Mouse (Mus musculus) adrenal gland, postnatal 0 days (tissue): ENCODE results near the gene Slc45a3. TPM values are rescaled to one million over a fixed set of nuclear protein-coding genes. Genes with fewer than 3 reads are reported as not detected.

Experiments
- polyA plus RNA-seq: library from polyadenylated mRNA; unstranded; fragments of >200 nt; fragmentation: Nextera tagmentation; extraction: Ambion mirVana; gene quantifications from 2 replicates; pipeline ENCODE4 v1.2.1, GENCODE M21; 2015

Slc45a3 gene
- polyA plus RNA-seq: 3.8 and 10.4 TPM in 2 replicates

GRCm38 (mm10) chr1:131962606-131963084 is at the start of gene Slc45a3:
TSS of gene Slc45a3 (plus strand) at chr1:131962967.

GRCm38 (mm10) chr1:132007282-132007815 is 44.6 kb downstream of the Slc45a3 start, which contains the start of gene Elk4:
TSS of gene Elk4 (plus strand) at chr1:132007607.

Other genes starting within 250 kb of the Slc45a3 start
- gene Slc26a9, start 218.9 kb upstream of the Slc45a3 start, polyA plus RNA-seq: 0.06 TPM in 1 of 2 replicates, not detected in the other
- 2.7 and 8.9 TPM in 2 replicates for gene Pm20d1, start 165.6 kb upstream of the Slc45a3 start, polyA plus RNA-seq
- gene Slc41a1, start 135.5 kb upstream of the Slc45a3 start, polyA plus RNA-seq: 9.3 and 16.7 TPM in 2 replicates
- gene Rab29, start 95.7 kb upstream of the Slc45a3 start, polyA plus RNA-seq: 27.8 and 31.3 TPM in 2 replicates
- 26.6 and 33.6 TPM in 2 replicates for gene Nucks1, start 52.4 kb upstream of the Slc45a3 start, polyA plus RNA-seq
- gene Elk4, start 44.6 kb downstream of the Slc45a3 start, polyA plus RNA-seq: 16.6 and 18.2 TPM in 2 replicates
- gene Mfsd4a, start 105.1 kb downstream of the Slc45a3 start, polyA plus RNA-seq: 5.5 and 6.8 TPM in 2 replicates
- gene Cdk18, start 176.7 kb downstream of the Slc45a3 start, polyA plus RNA-seq: 2.8 and 11.5 TPM in 2 replicates
- gene Lemd1, start 228.5 kb downstream of the Slc45a3 start, polyA plus RNA-seq: 1.2 and 2.6 TPM in 2 replicates
- gene AC124108.1, start 228.5 kb downstream of the Slc45a3 start, polyA plus RNA-seq: 0.03 and 0.27 TPM in 2 replicates